Mouse (Mus musculus): Measurements from ENCODE around the gene Spon2.

The Spon2 gene

DNA sequence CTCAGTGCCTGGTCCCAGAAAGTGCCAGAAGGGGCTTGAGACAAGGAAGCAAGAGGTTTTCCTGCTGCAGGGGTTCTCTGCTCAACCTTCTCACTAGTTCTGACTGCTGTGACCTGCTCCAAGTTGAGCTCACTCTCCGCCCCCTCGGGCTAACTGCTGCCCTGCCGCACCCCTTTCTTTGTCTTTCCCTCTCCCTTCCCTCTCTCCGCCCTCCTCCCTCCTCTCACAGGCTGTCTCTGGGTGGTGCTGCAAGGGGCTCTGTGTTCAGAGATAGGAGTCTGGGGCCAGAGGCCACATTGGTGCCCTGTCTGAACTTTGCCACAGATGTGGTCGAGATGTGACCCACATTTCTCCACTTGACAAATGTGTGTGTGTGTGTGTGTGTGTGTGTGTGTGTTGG, at the start of gene Spon2:
Gene Spon2 (minus strand): TSS at position 375 of the 400 bp plus-strand sequence.
- no peak for TF ChIP-seq GATA4 (IDR thresholded peaks at IDR 0.05; ENCODE audit: insufficient replicate concordance, low read length)

DNA sequence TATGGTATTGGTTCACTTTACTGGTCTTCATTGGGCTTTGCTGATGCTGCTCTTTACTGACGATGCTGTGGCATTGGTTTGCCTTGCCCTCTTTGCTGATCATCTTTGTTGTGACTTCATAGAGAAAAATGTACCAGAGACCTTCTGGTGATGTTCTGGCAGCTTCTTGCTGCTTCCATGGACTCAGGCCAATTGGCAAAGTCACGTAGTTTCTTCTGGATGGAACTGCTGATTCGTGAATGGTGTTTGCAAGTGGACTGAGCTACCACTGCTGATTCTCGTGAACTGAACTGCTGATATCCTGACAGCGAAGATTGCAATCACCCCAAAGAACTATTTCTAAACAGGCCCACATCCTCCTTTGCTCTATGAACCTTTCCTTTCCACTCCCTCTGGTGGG, 36.2 kb upstream of the Spon2 start:
- no peak for TF ChIP-seq GATA4 (IDR thresholded peaks at IDR 0.05; ENCODE audit: insufficient replicate concordance, low read length)

DNA sequence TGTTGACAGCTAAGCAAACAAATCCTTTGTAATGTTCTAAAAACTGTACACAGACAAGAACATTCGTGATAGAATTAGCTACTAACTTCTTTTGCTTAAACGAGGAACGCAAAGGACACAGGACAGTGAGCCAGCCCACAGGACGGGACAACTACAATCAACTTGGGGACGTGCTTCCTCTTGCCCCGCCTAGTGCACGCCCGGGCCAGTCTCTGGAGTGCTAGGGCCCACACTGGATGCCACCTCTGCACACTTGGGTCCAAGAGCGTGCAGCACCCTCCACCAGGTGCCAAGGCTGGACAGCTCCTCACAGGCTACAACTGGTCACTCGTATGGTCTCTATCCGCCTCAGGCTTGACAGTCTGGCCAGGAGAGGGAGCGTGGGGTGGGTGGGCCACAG, 29.9 kb upstream of the Spon2 start:
- TF ChIP-seq GATA4 (IDR thresholded peaks at IDR 0.05; ENCODE audit: insufficient replicate concordance, low read length): no peak

DNA sequence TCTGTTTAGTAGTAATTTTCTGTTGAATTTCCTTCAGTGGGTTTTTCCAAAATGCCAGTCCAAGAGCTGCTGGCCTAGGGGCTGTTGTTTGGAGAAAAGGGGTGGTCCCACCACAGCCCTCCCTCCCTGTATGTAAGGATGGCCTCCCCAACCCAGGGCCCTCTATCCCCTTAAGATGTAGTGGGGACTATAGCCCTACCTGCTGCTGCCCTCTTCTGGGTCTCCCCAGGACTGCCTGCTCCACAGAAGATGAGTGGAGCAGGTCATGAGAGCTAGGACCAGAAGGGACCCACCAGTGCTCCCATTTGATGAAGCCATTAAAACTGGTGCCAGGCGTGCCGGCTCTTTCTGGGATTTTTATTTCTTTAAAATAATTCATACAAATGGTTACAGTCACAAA, 29.1 kb upstream of the Spon2 start:
- TF ChIP-seq GATA4 (IDR thresholded peaks at IDR 0.05; ENCODE audit: insufficient replicate concordance, low read length): no peak

DNA sequence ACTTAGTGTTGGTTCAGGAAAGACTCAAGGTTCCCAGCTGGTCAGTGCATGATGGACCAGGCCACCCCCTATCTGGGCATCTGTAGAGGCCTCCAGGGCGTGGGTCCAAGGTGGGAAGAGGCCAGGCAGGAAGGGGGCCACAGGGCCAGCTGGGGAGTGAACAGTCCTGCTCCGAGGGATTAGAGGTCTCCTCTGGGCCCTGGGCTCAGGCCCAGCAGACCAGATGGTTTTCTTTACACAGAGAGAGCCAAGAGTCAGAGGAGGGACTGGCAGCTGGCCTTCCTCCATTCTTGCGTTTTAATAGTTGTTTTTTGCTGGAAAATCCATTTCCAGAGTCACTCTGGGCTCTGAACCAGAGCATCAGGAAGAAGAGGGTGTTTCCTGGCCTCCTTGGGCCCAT, 27.4 kb upstream of the Spon2 start:
- TF ChIP-seq GATA4 (IDR thresholded peaks at IDR 0.05; ENCODE audit: insufficient replicate concordance, low read length): no peak

DNA sequence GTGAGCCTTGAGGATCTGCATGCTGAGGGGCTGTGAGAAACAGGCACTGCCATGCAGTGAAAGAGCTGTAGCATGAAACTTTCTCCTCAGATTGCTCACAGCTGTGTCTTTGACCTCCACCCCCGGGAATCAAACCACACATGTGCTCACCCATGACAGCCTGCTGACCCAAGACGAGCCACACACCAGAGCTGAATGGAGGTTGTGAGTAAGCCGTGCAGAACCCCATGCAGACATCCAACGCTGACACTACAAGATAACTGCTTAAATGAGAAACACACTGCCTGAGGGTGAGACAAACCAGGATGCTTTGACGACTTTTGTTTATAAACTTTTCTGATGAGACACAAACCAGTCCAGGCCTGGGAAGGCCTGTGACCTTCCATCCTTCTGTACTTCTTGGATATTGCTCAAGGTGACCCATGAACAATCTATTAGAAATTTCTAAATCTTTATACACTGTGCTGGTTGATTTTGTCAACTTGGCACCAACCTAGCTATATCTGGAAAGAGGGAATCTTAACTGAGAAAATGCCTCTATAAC, 26.2 kb upstream of the Spon2 start:
- no peak; the same call in 1 of the 2 replicates for TF ChIP-seq GATA4 (IDR thresholded peaks at IDR 0.05; ENCODE audit: insufficient replicate concordance, low read length)

DNA sequence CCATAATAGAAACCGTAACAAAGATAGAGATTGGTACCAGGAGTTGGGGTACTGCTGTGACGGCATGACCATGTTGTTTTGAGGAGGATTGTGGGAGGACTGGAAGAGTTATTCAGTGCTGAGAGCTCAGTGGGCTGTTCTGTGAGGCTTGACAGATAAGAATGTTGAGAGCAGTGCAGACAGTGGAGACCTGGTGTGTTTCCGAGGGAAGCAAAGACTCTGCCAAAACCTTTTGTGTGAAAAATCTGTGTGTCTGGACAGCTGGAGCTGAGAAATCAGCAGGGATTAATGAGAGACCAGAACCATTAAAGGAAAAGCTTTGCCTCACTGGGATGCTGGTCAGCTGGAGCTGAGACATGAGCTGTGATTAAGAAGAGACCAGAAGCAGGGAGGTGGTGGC, 21.7 kb upstream of the Spon2 start:
- no peak for TF ChIP-seq GATA4 (IDR thresholded peaks at IDR 0.05; ENCODE audit: insufficient replicate concordance, low read length)

DNA sequence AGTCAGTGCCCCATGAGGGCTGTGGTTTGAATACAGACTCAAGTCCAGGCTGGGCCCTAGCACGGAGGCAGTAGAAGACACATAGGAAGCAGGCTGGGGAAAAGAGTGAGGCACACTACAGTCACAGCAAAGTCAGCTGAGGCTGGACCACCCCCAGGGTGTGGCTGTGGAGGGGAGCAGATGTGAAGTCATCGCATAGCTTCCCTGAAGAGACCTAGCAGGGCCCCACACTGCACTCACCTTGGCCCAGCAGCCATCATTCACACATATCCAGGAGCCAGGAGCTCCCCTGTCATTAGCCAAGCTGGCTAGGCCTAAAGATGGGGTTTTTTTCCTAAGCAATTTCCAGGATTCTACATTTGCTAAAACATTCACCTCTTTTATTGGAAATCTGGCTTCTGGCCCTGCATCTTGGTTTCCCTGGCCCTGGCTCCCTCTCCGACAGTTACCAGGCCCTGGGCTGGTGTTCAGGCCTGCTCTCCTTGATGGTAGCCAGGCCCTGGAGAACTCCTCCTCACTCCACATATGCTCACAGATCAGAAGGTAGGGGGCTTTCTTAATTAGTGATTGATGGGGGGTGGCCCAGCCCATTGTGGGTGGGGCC, 21.0 kb upstream of the Spon2 start:
- TF ChIP-seq GATA4 (IDR thresholded peaks at IDR 0.05; ENCODE audit: insufficient replicate concordance, low read length): no peak

DNA sequence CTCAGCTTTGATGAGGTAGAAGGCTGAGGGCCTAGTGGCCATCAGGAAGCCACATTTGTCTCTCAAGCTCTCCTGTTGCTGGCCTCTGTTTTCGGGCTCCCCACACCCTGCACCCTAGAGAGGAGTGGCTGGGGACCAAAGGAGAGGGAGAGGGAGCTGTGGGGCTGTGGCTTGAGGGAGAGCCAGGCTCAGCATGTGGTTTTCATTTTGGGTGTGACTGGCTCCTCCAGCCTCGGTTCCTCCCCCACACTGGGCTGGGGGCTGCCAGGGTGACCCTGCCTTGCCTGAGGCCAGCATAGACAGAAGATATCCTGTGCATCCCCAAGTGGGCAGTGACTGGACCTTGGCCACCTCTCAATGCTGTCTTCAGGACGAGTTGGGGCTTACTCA, 20.0 kb upstream of the Spon2 start:
- no peak for TF ChIP-seq GATA4 (IDR thresholded peaks at IDR 0.05; ENCODE audit: insufficient replicate concordance, low read length)

DNA sequence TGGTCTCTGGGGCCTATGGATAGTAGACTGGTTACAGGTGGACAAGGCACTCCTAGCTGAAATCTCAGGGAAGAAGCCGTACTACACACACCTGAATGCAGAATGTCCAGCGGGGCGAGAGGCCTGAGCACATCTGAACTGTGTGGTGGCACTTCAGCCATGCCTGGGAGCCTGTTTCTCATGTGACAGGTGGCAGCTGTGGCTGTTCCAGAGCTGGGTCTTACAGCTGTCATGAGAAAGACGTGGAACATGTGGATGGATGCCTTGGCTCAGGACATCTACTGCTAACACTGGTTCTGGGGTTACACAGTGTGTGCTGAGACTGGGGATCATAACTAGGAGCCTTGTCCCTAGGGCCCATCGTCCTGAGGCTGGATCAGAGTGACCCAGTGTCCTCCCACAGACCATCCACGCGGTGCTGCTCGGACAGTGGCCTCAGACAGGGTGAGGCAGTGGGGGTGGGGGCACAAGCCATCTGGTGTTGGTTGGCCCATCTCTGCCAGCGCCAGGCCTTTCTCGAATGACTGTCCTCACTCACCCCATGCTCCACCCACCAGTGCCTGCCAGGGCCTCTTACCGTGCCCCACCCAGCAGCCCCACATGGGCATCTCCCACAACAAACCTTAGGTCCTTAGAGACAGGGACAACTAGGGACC, 19.5 kb upstream of the Spon2 start:
- TF ChIP-seq GATA4 (IDR thresholded peaks at IDR 0.05; ENCODE audit: insufficient replicate concordance, low read length): no peak

DNA sequence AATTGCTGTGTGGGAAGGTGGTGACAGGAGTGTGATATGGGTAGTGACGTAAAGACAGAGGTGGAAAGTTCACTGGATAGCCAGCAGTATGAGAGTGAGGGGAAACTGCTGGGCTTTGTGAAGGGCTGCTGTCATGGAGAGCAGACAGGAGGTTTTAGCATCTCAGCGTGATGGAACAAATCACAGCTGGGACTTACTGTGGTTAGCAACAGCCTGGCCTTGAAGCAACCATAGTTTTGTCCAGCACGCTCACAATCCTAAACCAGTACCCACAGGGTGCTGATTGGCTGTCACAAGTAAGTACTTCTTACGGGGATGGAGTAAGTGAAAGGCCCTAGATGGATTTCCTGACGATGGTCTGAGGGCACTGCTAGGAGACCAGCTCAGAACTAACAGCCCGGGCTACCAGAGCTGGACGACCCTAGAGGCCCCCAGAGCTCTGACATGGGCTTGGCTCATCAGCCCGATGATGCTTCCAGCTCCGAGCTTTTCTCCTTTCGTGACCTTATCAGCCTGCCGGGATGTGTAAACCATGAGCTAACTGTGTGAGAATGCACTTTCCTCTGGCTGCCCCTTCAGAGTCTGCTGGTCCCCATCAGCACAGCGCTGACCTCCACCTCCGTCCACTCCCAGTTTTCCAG, 16.3 kb upstream of the Spon2 start:
- no peak for TF ChIP-seq GATA4 (IDR thresholded peaks at IDR 0.05; ENCODE audit: insufficient replicate concordance, low read length)

DNA sequence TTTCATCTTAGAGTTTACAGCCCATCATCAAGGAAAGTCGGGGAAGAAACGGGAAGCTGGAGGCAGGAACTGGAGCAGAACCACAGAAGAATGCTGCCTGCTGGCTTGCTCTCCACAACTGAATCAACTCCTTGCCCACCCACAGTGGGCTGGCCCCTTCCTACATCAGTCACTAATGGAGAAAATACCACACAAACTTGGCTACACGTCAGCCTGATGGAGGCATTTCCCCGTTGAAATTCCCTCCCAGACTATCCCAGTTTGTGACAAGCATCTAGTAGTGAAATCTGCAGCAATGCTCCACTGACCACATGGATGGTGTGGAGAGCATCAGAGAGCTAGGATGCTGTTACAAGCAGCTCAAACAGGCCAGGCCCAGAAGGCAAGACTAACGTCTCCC, 14.5 kb upstream of the Spon2 start:
- no peak for TF ChIP-seq GATA4 (IDR thresholded peaks at IDR 0.05; ENCODE audit: insufficient replicate concordance, low read length)

DNA sequence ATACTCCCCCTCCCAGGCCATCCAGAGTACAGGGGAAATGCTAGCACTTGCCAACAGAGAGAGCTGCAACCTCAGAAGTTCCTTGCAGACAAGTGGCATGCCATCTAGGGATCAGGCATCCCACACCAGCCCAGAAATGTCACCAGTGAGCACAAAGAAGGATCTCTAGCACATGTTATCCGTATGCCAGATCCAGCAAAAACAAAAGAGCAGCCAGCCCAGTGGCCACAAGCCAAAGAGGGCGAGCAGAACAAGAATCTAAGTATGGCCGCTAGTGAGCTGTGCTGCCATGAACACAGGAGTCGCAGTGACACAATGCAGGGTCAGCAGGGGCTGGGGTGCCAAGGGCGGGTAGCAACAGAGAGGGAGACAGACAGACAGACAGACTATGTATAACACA, 12.0 kb upstream of the Spon2 start:
- no peak for TF ChIP-seq GATA4 (IDR thresholded peaks at IDR 0.05; ENCODE audit: insufficient replicate concordance, low read length)

DNA sequence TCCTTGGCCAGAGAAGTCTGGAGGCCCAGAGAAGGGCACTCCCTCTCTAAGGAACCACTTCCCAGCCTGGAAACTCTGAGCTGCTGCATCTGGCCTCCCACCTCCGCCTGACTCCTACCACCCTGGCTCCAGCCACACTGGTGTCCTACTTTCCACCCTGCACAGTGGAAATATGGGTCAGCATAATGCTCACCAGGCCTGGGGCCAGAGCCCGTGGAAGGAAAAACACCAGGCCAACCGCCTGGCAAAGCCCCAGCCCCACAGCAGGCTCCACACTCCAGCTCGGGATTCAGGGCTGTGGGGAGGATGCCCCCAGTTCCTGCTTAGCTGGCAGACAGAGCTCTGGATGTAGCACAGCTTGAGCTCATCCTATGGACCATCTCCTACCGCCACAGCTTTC, 10.2 kb upstream of the Spon2 start:
- no peak for TF ChIP-seq GATA4 (IDR thresholded peaks at IDR 0.05; ENCODE audit: insufficient replicate concordance, low read length)

DNA sequence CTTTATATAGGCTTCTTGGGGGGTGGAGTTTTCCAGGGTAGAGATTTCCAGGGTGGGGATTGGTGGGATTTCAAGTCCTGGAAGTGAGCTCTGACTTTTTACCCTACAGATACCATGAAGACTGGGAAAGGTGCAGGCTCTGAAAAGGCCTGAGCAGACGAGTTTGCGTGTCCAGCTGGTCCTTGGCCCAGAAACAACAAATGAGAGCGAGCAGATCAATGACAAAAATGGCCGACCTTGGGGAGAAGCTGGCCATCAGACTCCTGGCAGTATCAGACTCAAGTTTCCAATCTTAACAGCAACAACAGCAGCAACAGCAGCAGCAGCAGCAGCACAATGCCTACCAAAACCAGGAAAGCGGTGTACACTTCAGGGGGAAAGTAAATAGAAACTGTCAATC, 7.4 kb upstream of the Spon2 start:
- TF ChIP-seq GATA4 (IDR thresholded peaks at IDR 0.05; ENCODE audit: insufficient replicate concordance, low read length): no peak

DNA sequence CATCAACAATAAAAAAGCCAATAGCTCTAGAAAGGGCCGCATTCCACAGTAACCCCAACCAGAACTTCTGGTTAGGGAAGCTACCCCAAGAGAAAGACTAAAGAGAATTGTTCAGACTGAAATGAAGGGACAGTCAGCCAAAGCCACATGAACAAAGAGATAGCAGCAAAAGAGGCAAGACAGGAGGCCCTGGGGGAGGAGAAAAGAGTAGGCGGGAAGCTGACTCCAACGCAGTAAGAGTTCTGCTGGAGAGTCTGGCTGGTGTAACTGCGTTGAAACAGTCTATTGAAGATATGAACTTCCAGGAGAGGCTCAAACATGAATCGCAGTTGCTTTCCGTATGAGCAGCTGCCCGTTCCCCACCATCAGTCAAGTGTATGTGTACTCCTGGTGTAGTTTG, 6.2 kb upstream of the Spon2 start:
- no peak for TF ChIP-seq GATA4 (IDR thresholded peaks at IDR 0.05; ENCODE audit: insufficient replicate concordance, low read length)
